Mouse (Mus musculus): ENCODE results near the gene Pomt2.
"Not testable (repeated sequence)": the region's sequence is repeated elsewhere in the genome, so short reads cannot be mapped to it uniquely, and the experiment has no call there.

Gene Pomt2

GRCm38 (mm10) chr12:87147395-87148089 is at the start of gene Pomt2:
Gene Pomt2, minus strand, starts transcription at chr12:87147968.
- peak; percentile 97 for DNase-seq (ENCODE audit: low read depth, low spot score)

GRCm38 (mm10) chr12:87196310-87196709 is 48.5 kb upstream of the Pomt2 start:
- DNase-seq (ENCODE audit: low read depth, low spot score) = no peak

GRCm38 (mm10) chr12:87195069-87195468 is 47.3 kb upstream of the Pomt2 start:
- DNase-seq (ENCODE audit: low read depth, low spot score) = no peak

- no peak for DNase-seq (ENCODE audit: low read depth, low spot score)
Observed at GRCm38 (mm10) chr12:87193008-87193407, 45.2 kb upstream of the Pomt2 start.

GRCm38 (mm10) chr12:87177631-87178030 is 29.9 kb upstream of the Pomt2 start:
- no peak for DNase-seq (ENCODE audit: low read depth, low spot score)

- DNase-seq (ENCODE audit: low read depth, low spot score) = no peak
Observed at GRCm38 (mm10) chr12:87175194-87175946, 27.6 kb upstream of the Pomt2 start.

GRCm38 (mm10) chr12:87160815-87161214 is 13.0 kb upstream of the Pomt2 start:
- no peak for DNase-seq (ENCODE audit: low read depth, low spot score)

GRCm38 (mm10) chr12:87160310-87160709 is 12.5 kb upstream of the Pomt2 start:
- no peak for DNase-seq (ENCODE audit: low read depth, low spot score)

- DNase-seq (ENCODE audit: low read depth, low spot score) = no peak
Observed at GRCm38 (mm10) chr12:87158099-87158498, 10.3 kb upstream of the Pomt2 start.

GRCm38 (mm10) chr12:87157361-87157760 is 9.6 kb upstream of the Pomt2 start:
- no peak for DNase-seq (ENCODE audit: low read depth, low spot score)

- DNase-seq (ENCODE audit: low read depth, low spot score) = not testable (repeated sequence)
Observed at GRCm38 (mm10) chr12:87154448-87154847, 6.7 kb upstream of the Pomt2 start.

GRCm38 (mm10) chr12:87149471-87149870 is 1.7 kb upstream of the Pomt2 start:
- DNase-seq (ENCODE audit: low read depth, low spot score) = peak; percentile 36

GRCm38 (mm10) chr12:87148136-87148535 is 368 bp upstream of the Pomt2 start:
- peak; percentile 12 for DNase-seq (ENCODE audit: low read depth, low spot score)

GRCm38 (mm10) chr12:87146966-87147365 is 802 bp downstream of the Pomt2 start, which contains the start of gene Gstz1:
Gene Gstz1, plus strand, starts transcription at chr12:87147165.
- peak; percentile 90 for DNase-seq (ENCODE audit: low read depth, low spot score)

- no peak for DNase-seq (ENCODE audit: low read depth, low spot score)
Observed at GRCm38 (mm10) chr12:87142156-87142555, 5.6 kb downstream of the Pomt2 start.

- DNase-seq (ENCODE audit: low read depth, low spot score) = no peak
Observed at GRCm38 (mm10) chr12:87138768-87139167, 9.0 kb downstream of the Pomt2 start.

GRCm38 (mm10) chr12:87138342-87138701 is 9.4 kb downstream of the Pomt2 start:
- DNase-seq (ENCODE audit: low read depth, low spot score) = no peak

GRCm38 (mm10) chr12:87137439-87138341 is 10.1 kb downstream of the Pomt2 start:
- DNase-seq (ENCODE audit: low read depth, low spot score) = no peak

- DNase-seq (ENCODE audit: low read depth, low spot score) = no peak
Observed at GRCm38 (mm10) chr12:87132784-87133183, 15.0 kb downstream of the Pomt2 start.

- DNase-seq (ENCODE audit: low read depth, low spot score) = no peak
Observed at GRCm38 (mm10) chr12:87132210-87132609, 15.6 kb downstream of the Pomt2 start.

- DNase-seq (ENCODE audit: low read depth, low spot score) = peak; percentile 44
Observed at GRCm38 (mm10) chr12:87131619-87132018, 16.1 kb downstream of the Pomt2 start.

GRCm38 (mm10) chr12:87131181-87131580 is 16.6 kb downstream of the Pomt2 start:
- DNase-seq (ENCODE audit: low read depth, low spot score) = no peak

All from ES-CJ7 (cell line).